8 mouse cellular contexts compared by ENCODE assay signal in genomic region chr2:131179246-131179886, GRCm38 (mm10). TPM values are rescaled to one million over a fixed set of nuclear protein-coding genes. Genes with fewer than 3 reads are reported as not detected.
A peak's percentile ranks its signal among the peaks of the same experiment; 100 is the strongest.
DNase-seq lines count a peak whose midpoint lies in the region; ATAC-seq and TF ChIP-seq lines count a peak whose summit lies in the region.

No protein-coding gene starts in this region.

- peak overlapping the region; percentile 98 for H3K9ac ChIP-seq in limb, embryonic 15.5 days
- H3K9ac ChIP-seq in midbrain, embryonic 15.5 days: peak overlapping the region; percentile 96

- H3K27ac ChIP-seq in limb, embryonic 15.5 days: peak overlapping the region; percentile 93
- H3K27ac ChIP-seq in midbrain, embryonic 15.5 days: peak overlapping the region; percentile 96
- peak overlapping the region; percentile 69 for H3K27ac ChIP-seq in spleen, adult 2 months (ENCODE audit: insufficient read depth, low read length)

- TF ChIP-seq POLR2A in spleen, adult 2 months (IDR thresholded peaks at IDR 0.05; ENCODE audit: low read depth, low read length): no peak

- peaks cover 14% of the 10 kb centered on the region for H3K36me3 ChIP-seq in limb, embryonic 15.5 days
- no peaks in the 10 kb centered on the region for H3K36me3 ChIP-seq in midbrain, embryonic 15.5 days (replicated peaks)
- H3K36me3 ChIP-seq in spleen, adult 2 months (ENCODE audit: control insufficient read depth, insufficient read depth, low read length): no peaks in the 10 kb centered on the region

- TF ChIP-seq CTCF in spleen, adult 2 months (IDR thresholded peaks at IDR 0.05; ENCODE audit: extremely low read depth, insufficient read depth, insufficient read length, insufficient replicate concordance): no peak

- H3K4me1 ChIP-seq in limb, embryonic 15.5 days: peaks cover 48% of the 10 kb centered on the region
- H3K4me1 ChIP-seq in midbrain, embryonic 15.5 days: peaks cover 43% of the 10 kb centered on the region
- H3K4me1 ChIP-seq in spleen, adult 2 months (ENCODE audit: control insufficient read depth, insufficient read depth, insufficient read length): peaks cover 9% of the 10 kb centered on the region

- no peaks in the 10 kb centered on the region for H3K9me3 ChIP-seq in limb, embryonic 15.5 days
- no peaks in the 10 kb centered on the region for H3K9me3 ChIP-seq in midbrain, embryonic 15.5 days

- H3K4me2 ChIP-seq in limb, embryonic 15.5 days: peak overlapping the region; percentile 92
- peak overlapping the region; percentile 97 for H3K4me2 ChIP-seq in midbrain, embryonic 15.5 days

- ATAC-seq in granulocyte monocyte progenitor cell, adult 5-6 weeks (replicated peaks; ENCODE audit: poor library complexity, severe bottlenecking): peak; percentile 49
- peak; percentile 56 for ATAC-seq in limb, embryonic 15.5 days (ENCODE audit: insufficient number of reproducible peaks, low FRiP score, low TSS enrichment, low read depth)
- ATAC-seq in midbrain, embryonic 15.5 days (replicated peaks): peak; percentile 72

- no peaks in the 10 kb centered on the region for H3K27me3 ChIP-seq in limb, embryonic 15.5 days
- H3K27me3 ChIP-seq in midbrain, embryonic 15.5 days (replicated peaks): no peaks in the 10 kb centered on the region
- H3K27me3 ChIP-seq in spleen, adult 2 months (ENCODE audit: control insufficient read depth, insufficient read depth, low read length): no peaks in the 10 kb centered on the region

- peak; percentile 42 to 58 for DNase-seq in left cerebral cortex, adult 18-20 months (ENCODE audit: low spot score in 2 of 2)
- no peak for DNase-seq in left cerebral cortex, adult 11 months (ENCODE audit: low spot score)
- peak; percentile 74 for DNase-seq in embryo, embryonic 9.5 days (ENCODE audit: extremely low spot score)
- DNase-seq in kidney, adult 11 months: peak; percentile 60
- DNase-seq in spleen, adult 2 months (ENCODE audit: low read depth in 1 of 2, low spot score in 2 of 2): peak in 1 of 2 experiments; percentile 40

- H3K4me3 ChIP-seq in limb, embryonic 15.5 days: peak overlapping the region; percentile 70
- peak overlapping the region; percentile 64 for H3K4me3 ChIP-seq in midbrain, embryonic 15.5 days
- peak overlapping the region; percentile 78 for H3K4me3 ChIP-seq in spleen, adult 2 months (ENCODE audit: extremely low read depth, insufficient read depth, insufficient read length)

- WGBS in limb, embryonic 15.5 days: under 1% methylated on average over 65 of the region's 67 CpGs
- under 1% methylated on average over 67 of the region's 67 CpGs for WGBS in midbrain, embryonic 15.5 days
- under 1% methylated on average over 67 of the region's 67 CpGs for WGBS in spleen, adult 2 months

RNA-seq across cellular contexts. Expression of gene Cenpb, which starts 0.5 kb away (rescaled TPM):
- total RNA-seq in left cerebral cortex, adult 18-20 months (2021): 10 to 100 TPM; 64.2 to 64.3 TPM
- 14.3 and 24.3 TPM in 2 replicates for total RNA-seq in granulocyte monocyte progenitor cell, adult 5-6 weeks (2014; fragmentation: Nextera tagmentation)
- 16.1 and 18.6 TPM in 2 replicates for total RNA-seq in granulocyte monocyte progenitor cell, adult 5-6 weeks (2017)
- 9.6 and 12.0 TPM in 2 replicates for polyA plus RNA-seq in limb, embryonic 15.5 days (2015; fragmentation: Nextera tagmentation; extraction: Ambion mirVana)
- 16.0 and 16.4 TPM in 2 replicates for polyA plus RNA-seq in midbrain, embryonic 15.5 days (2015; fragmentation: Nextera tagmentation; extraction: Ambion mirVana)
- 31.2 and 35.1 TPM in 2 replicates for polyA plus RNA-seq in spleen, adult 2 months (2012; rRNA removed)

RNA-seq across cellular contexts. Expression of gene Cdc25b, which starts 7.4 kb away (rescaled TPM):
- 10 to 100 TPM; 15.2 to 21.6 TPM for total RNA-seq in left cerebral cortex, adult 18-20 months (2021)
- total RNA-seq in granulocyte monocyte progenitor cell, adult 5-6 weeks (2014; fragmentation: Nextera tagmentation): 4.9 and 5.8 TPM in 2 replicates
- total RNA-seq in granulocyte monocyte progenitor cell, adult 5-6 weeks (2017): 6.7 and 6.8 TPM in 2 replicates
- polyA plus RNA-seq in limb, embryonic 15.5 days (2015; fragmentation: Nextera tagmentation; extraction: Ambion mirVana): 51.2 and 51.3 TPM in 2 replicates
- polyA plus RNA-seq in midbrain, embryonic 15.5 days (2015; fragmentation: Nextera tagmentation; extraction: Ambion mirVana): 23.9 and 27.0 TPM in 2 replicates
- polyA plus RNA-seq in spleen, adult 2 months (2012; rRNA removed): 85.6 and 103 TPM in 2 replicates

RNA-seq across cellular contexts. Expression of gene Spef1, which starts 7.7 kb away (rescaled TPM):
- total RNA-seq in left cerebral cortex, adult 18-20 months (2021): 1 to 10 TPM; 7.6 to 9.2 TPM
- total RNA-seq in granulocyte monocyte progenitor cell, adult 5-6 weeks (2014; fragmentation: Nextera tagmentation): 2.0 and 2.7 TPM in 2 replicates
- 1.2 and 1.9 TPM in 2 replicates for total RNA-seq in granulocyte monocyte progenitor cell, adult 5-6 weeks (2017)
- 5.3 and 6.1 TPM in 2 replicates for polyA plus RNA-seq in limb, embryonic 15.5 days (2015; fragmentation: Nextera tagmentation; extraction: Ambion mirVana)
- polyA plus RNA-seq in midbrain, embryonic 15.5 days (2015; fragmentation: Nextera tagmentation; extraction: Ambion mirVana): 10.6 and 11.3 TPM in 2 replicates
- polyA plus RNA-seq in spleen, adult 2 months (2012; rRNA removed): 2.4 and 2.6 TPM in 2 replicates

RNA-seq across cellular contexts. Expression of gene 1700037H04Rik, which starts 19.5 kb away (rescaled TPM):
- total RNA-seq in left cerebral cortex, adult 18-20 months (2021): 10 to 100 TPM; 69.3 to 85.6 TPM
- 66.9 and 115 TPM in 2 replicates for total RNA-seq in granulocyte monocyte progenitor cell, adult 5-6 weeks (2014; fragmentation: Nextera tagmentation)
- total RNA-seq in granulocyte monocyte progenitor cell, adult 5-6 weeks (2017): 30.3 and 40.6 TPM in 2 replicates
- 53.6 and 56.0 TPM in 2 replicates for polyA plus RNA-seq in limb, embryonic 15.5 days (2015; fragmentation: Nextera tagmentation; extraction: Ambion mirVana)
- 71.2 and 81.5 TPM in 2 replicates for polyA plus RNA-seq in midbrain, embryonic 15.5 days (2015; fragmentation: Nextera tagmentation; extraction: Ambion mirVana)
- 60.1 and 80.5 TPM in 2 replicates for polyA plus RNA-seq in spleen, adult 2 months (2012; rRNA removed)

RNA-seq across cellular contexts. Expression of gene Ap5s1, which starts 27.5 kb away (rescaled TPM):
- total RNA-seq in left cerebral cortex, adult 18-20 months (2021): 10 to 100 TPM; 23.1 to 25.1 TPM
- 5.7 and 5.9 TPM in 2 replicates for total RNA-seq in granulocyte monocyte progenitor cell, adult 5-6 weeks (2014; fragmentation: Nextera tagmentation)
- 1.0 and 1.5 TPM in 2 replicates for total RNA-seq in granulocyte monocyte progenitor cell, adult 5-6 weeks (2017)
- polyA plus RNA-seq in limb, embryonic 15.5 days (2015; fragmentation: Nextera tagmentation; extraction: Ambion mirVana): 26.7 and 27.8 TPM in 2 replicates
- polyA plus RNA-seq in midbrain, embryonic 15.5 days (2015; fragmentation: Nextera tagmentation; extraction: Ambion mirVana): 36.5 and 37.5 TPM in 2 replicates
- 24.3 and 41.3 TPM in 2 replicates for polyA plus RNA-seq in spleen, adult 2 months (2012; rRNA removed)
